8 mouse cellular contexts compared by ENCODE assay signal in the genomic region with DNA sequence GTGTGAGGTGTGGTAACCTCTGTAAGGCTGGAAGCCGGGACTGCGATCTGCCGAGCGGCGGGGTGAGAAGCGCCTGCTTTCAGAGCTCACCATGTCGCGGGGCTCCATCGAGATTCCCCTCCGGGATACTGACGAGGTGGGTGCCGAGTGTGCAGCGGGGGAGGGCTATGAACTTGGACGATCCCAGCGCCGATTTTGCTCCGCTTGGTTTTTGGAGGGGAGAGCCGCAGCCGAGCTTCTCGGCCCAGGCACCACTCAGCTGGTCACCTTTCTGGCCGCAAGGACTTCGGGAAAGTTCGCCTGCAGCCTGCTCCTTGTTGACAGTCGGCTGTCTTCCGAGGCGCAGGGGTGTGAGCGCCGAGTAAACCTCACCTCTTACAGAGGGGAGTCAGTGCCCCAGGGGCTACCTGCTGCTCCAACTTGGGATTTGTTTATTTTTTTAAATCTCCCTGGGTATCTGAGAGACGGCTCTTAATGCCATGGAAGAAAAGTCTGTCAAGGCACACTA. TPM values are rescaled to one million over a fixed set of nuclear protein-coding genes. Genes with fewer than 3 reads are reported as not detected.
DNase-seq lines count a peak whose midpoint lies in the region; ATAC-seq and TF ChIP-seq lines count a peak whose summit lies in the region.

No protein-coding gene starts in this region.

- peaks cover 8% of the 10 kb centered on the region; the same call in 1 of the 2 replicates for H3K4me1 ChIP-seq in kidney, adult 2 months (ENCODE audit: control insufficient read depth, insufficient read depth, low read length)
- H3K4me1 ChIP-seq in bone marrow macrophage, adult 2 months (ENCODE audit: control insufficient read depth, insufficient read depth, low read length), result peaks cover 25% of the 10 kb centered on the region
- H3K4me1 ChIP-seq in hindbrain, embryonic 14.5 days (replicated peaks; ENCODE audit: control insufficient read depth, insufficient read depth, low read length), result peaks cover 14% of the 10 kb centered on the region

- DNase-seq in kidney, adult 2 months, result no peak
- DNase-seq in kidney, postnatal 4 days, result no peak
- no peak for DNase-seq in hindbrain, embryonic 14.5 days (ENCODE audit: low spot score)
- DNase-seq in adrenal gland, postnatal 14 days, result no peak
- DNase-seq in layer of hippocampus, adult 18-20 months (ENCODE audit: low spot score in 2 of 2), result no peak
- DNase-seq in right cerebral cortex, adult 18-20 months, result no peak

- H3K4me3 ChIP-seq in kidney, adult 2 months (ENCODE audit: insufficient read depth, low read depth, low read length), result peak overlapping the region; percentile 85
- H3K4me3 ChIP-seq in bone marrow macrophage, adult 2 months (ENCODE audit: insufficient read depth, low read length), result peak overlapping the region; percentile 85
- H3K4me3 ChIP-seq in hindbrain, embryonic 14.5 days (replicated peaks; ENCODE audit: low read length), result peak overlapping the region; percentile 79

- no peak for TF ChIP-seq POLR2A in kidney, adult 2 months (IDR thresholded peaks at IDR 0.05; ENCODE audit: low read depth, low read length)
- TF ChIP-seq POLR2A in bone marrow macrophage, adult 2 months (IDR thresholded peaks at IDR 0.05; ENCODE audit: borderline replicate concordance, low read depth, low read length), result no peak

- no peaks in the 10 kb centered on the region for H3K9me3 ChIP-seq in hindbrain, embryonic 14.5 days (ENCODE audit: control insufficient read depth, low read length)

- no peaks in the 10 kb centered on the region; the same call in none of the 2 replicates for H3K36me3 ChIP-seq in kidney, adult 2 months (ENCODE audit: control insufficient read depth, insufficient read depth, low read length)
- H3K36me3 ChIP-seq in hindbrain, embryonic 14.5 days (replicated peaks; ENCODE audit: control insufficient read depth, insufficient read depth), result peaks cover 33% of the 10 kb centered on the region

- no peaks in the 10 kb centered on the region for H3K27me3 ChIP-seq in kidney, adult 2 months (replicated peaks; ENCODE audit: control insufficient read depth, insufficient read depth, low read length)
- H3K27me3 ChIP-seq in hindbrain, embryonic 14.5 days (ENCODE audit: control insufficient read depth, insufficient read depth, low read length), result no peaks in the 10 kb centered on the region

- under 1% methylated on average over 29 of the region's 29 CpGs for WGBS in kidney, adult 2 months
- WGBS in hindbrain, embryonic 14.5 days, result under 1% methylated on average over 29 of the region's 29 CpGs

- no peak for TF ChIP-seq CTCF in kidney, adult 2 months (conservative IDR thresholded peaks at IDR 0.05; ENCODE audit: insufficient read depth, insufficient read length, low read depth, low read length)
- no peak for TF ChIP-seq CTCF in bone marrow macrophage, adult 2 months (IDR thresholded peaks at IDR 0.05; ENCODE audit: low read depth, low read length)

- H3K4me2 ChIP-seq in hindbrain, embryonic 14.5 days (replicated peaks), result peak overlapping the region; percentile 74

- H3K27ac ChIP-seq in kidney, adult 2 months (ENCODE audit: insufficient read depth, low read depth, low read length), result peak overlapping the region; percentile 52
- peak overlapping the region; percentile 13; the same call in 1 of the 2 replicates for H3K27ac ChIP-seq in bone marrow macrophage, adult 2 months (ENCODE audit: insufficient read depth, low read depth, low read length)
- peak overlapping the region; percentile 94 for H3K27ac ChIP-seq in hindbrain, embryonic 14.5 days

- ATAC-seq in hindbrain, embryonic 14.5 days (ENCODE audit: low FRiP score), result no peak
- ATAC-seq in megakaryocyte, adult 5-6 weeks (ENCODE audit: poor library complexity, severe bottlenecking), result peak; percentile 31; the same call in 1 of the 2 replicates

- H3K9ac ChIP-seq in hindbrain, embryonic 14.5 days, result peak overlapping the region; percentile 71

RNA-seq across cellular contexts. Expression of a gene that starts 0.3 kb away (rescaled TPM):
- polyA plus RNA-seq in kidney, adult 2 months (2012; rRNA removed), result 11.5 and 12.7 TPM in 2 replicates
- 24.0 and 28.8 TPM in 2 replicates for polyA plus RNA-seq in bone marrow macrophage, adult 2 months (2012; ENCODE audit: insufficient read depth, insufficient read length, missing spikeins)
- 75.0 TPM in 2 replicates for polyA plus RNA-seq in hindbrain, embryonic 14.5 days (2014; fragmentation: Nextera tagmentation; extraction: Ambion mirVana)
- 14.7 and 33.9 TPM in 2 replicates for total RNA-seq in megakaryocyte, adult 5-6 weeks (2015)
- total RNA-seq in megakaryocyte, adult 5-6 weeks (2017), result 47.0 and 48.3 TPM in 2 replicates
- total RNA-seq in adrenal gland, postnatal 14 days (2021), result 42.5 and 45.9 TPM in 2 replicates
- 10 to 100 TPM; 43.8 to 43.9 TPM for total RNA-seq in layer of hippocampus, adult 18-20 months (2021)

RNA-seq across cellular contexts. Expression of a gene that starts 46.8 kb away (rescaled TPM):
- polyA plus RNA-seq in kidney, adult 2 months (2012; rRNA removed), result 9.7 and 12.6 TPM in 2 replicates
- polyA plus RNA-seq in bone marrow macrophage, adult 2 months (2012; ENCODE audit: insufficient read depth, insufficient read length, missing spikeins), result 0.13 and 0.20 TPM in 2 replicates
- 1.6 and 1.8 TPM in 2 replicates for polyA plus RNA-seq in hindbrain, embryonic 14.5 days (2014; fragmentation: Nextera tagmentation; extraction: Ambion mirVana)
- total RNA-seq in megakaryocyte, adult 5-6 weeks (2015), result 0.02 and 0.32 TPM in 2 replicates
- 0.04 TPM in 1 of 2 replicates, not detected in the other for total RNA-seq in megakaryocyte, adult 5-6 weeks (2017)
- total RNA-seq in adrenal gland, postnatal 14 days (2021), result 11.6 and 13.0 TPM in 2 replicates
- total RNA-seq in layer of hippocampus, adult 18-20 months (2021), result 1 to 10 TPM; 1.1 to 1.7 TPM

RNA-seq across cellular contexts. Expression of a gene that starts 53.7 kb away (rescaled TPM):
- 124 and 161 TPM in 2 replicates for polyA plus RNA-seq in kidney, adult 2 months (2012; rRNA removed)
- 343 and 428 TPM in 2 replicates for polyA plus RNA-seq in bone marrow macrophage, adult 2 months (2012; ENCODE audit: insufficient read depth, insufficient read length, missing spikeins)
- 1,292 and 1,526 TPM in 2 replicates for polyA plus RNA-seq in hindbrain, embryonic 14.5 days (2014; fragmentation: Nextera tagmentation; extraction: Ambion mirVana)
- 804 and 868 TPM in 2 replicates for total RNA-seq in megakaryocyte, adult 5-6 weeks (2015)
- 448 and 663 TPM in 2 replicates for total RNA-seq in megakaryocyte, adult 5-6 weeks (2017)
- 933 and 946 TPM in 2 replicates for total RNA-seq in adrenal gland, postnatal 14 days (2021)
- 100 to 1,000 TPM; 609 to 616 TPM for total RNA-seq in layer of hippocampus, adult 18-20 months (2021)

Comparison
In these comparisons a context has a peak if more than half of its experiments do, and no peak if none do; other contexts are left out.
1. H3K27ac ChIP-seq: peak in every context shown above with its lines; median percentile 94 in hindbrain, embryonic 14.5 days; 52 in kidney, adult 2 months; 13 in bone marrow macrophage, adult 2 months.